Mouse (Mus musculus) embryonic fibroblast, embryonic 13.5 days (primary cell): Measurements from ENCODE around the gene Mapt.

ENCODE experiments used
- CTCF ChIP-seq: IDR thresholded peaks from 2 replicates; pipeline ENCODE4 v1.5.1; 2011; ENCODE audit warnings: mild to moderate bottlenecking, control low read depth, low read length, moderate library complexity, borderline replicate concordance; ENCODE audit not compliant: insufficient read depth
- POLR2A ChIP-seq: IDR thresholded peaks from 2 replicates; pipeline ENCODE4 v1.6.1; 2011; ENCODE audit warnings: low read depth, mild to moderate bottlenecking, control low read depth, low read length, moderate library complexity

- TF ChIP-seq POLR2A (no peak), CTCF (no peak)
Measured at GRCm38 (mm10) chr11:104218075-104218474, 13.1 kb upstream of the Mapt start.
